Mouse (Mus musculus): Measurements from ENCODE around the gene Rhcg. TPM values are rescaled to one million over a fixed set of nuclear protein-coding genes. Genes with fewer than 3 reads are reported as not detected.

The Rhcg gene
- total RNA-seq, 2 experiments from 2014 or later = 1.7 to 2.2 TPM

- TF ChIP-seq CTCF (IDR thresholded peaks at IDR 0.05) = no peak
- Histone ChIP-seq H3K27ac (peak overlapping the region; percentile 42; the same call in 1 of the 2 replicates), H3K4me3 (peak overlapping the region; percentile 22)
- intact Hi-C loops (cut with DNase I) = no loop called here
- no peak for DNase-seq (ENCODE audit: extremely low spot score in 1 of 2, low spot score in 2 of 2)
These were observed 73.0 kb downstream of the Rhcg start for GRCm38 (mm10) chr7:79544281-79545065.

Other genes with a start within 250 kb of the Rhcg start
- 10 to 100 TPM; 21.7 to 22.1 TPM for gene Rlbp1, start 230.6 kb downstream of the Rhcg start, total RNA-seq (2021)
- 1 to 10 TPM in 1 of 2 experiments, under 1 TPM in 1; 0.56 to 1.4 TPM for gene Fanci, start 225.7 kb downstream of the Rhcg start, total RNA-seq (2021)
- 100 to 1,000 TPM in 1 of 2 experiments, 10 to 100 TPM in 1; 86.7 to 100 TPM for gene Polg, start 151.3 kb downstream of the Rhcg start, total RNA-seq (2021)
- under 1 TPM in 1 of 2 experiments, not detected in 1; 0.11 TPM for gene Ticrr, start 42.5 kb upstream of the Rhcg start, total RNA-seq (2021)
- 1 to 10 TPM; 1.4 to 1.7 TPM for gene Kif7, start 98.1 kb upstream of the Rhcg start, total RNA-seq (2021)
- gene Plin1, start 115.2 kb upstream of the Rhcg start, total RNA-seq (2021) = not detected
- gene Pex11a, start 125.5 kb upstream of the Rhcg start, total RNA-seq (2021) = 10 to 100 TPM; 10.1 to 11.5 TPM
- gene Wdr93, start 125.5 kb upstream of the Rhcg start, total RNA-seq (2021) = under 1 TPM in 1 of 2 experiments, not detected in 1; 0.35 TPM
- under 1 TPM in 1 of 2 experiments, not detected in 1; 0.27 TPM for gene Mesp1, start 176.1 kb upstream of the Rhcg start, total RNA-seq (2021)
- 1 to 10 TPM in 1 of 2 experiments, under 1 TPM in 1; 0.87 to 1.8 TPM for gene Mesp2, start 193.1 kb upstream of the Rhcg start, total RNA-seq (2021)
- gene Anpep, start 243.4 kb upstream of the Rhcg start, total RNA-seq (2021) = 1 to 10 TPM; 2.9 to 7.0 TPM

Data from left cerebral cortex, adult 2 months (tissue).